Mouse (Mus musculus) left cerebral cortex, adult 2 months (tissue): ENCODE measurements at regions not wholly inside any gene's neighbourhood (a gene's known extent, or its start where the extent isn't known, plus 50 kb on each side); places are given as distances from the start of the nearest gene placed in this dataset.

Experiments used
- DNase-seq, 2 experiments: peaks; one replicate each; pipeline ENCODE4 v3.0.0; 2021 to 2022; ENCODE audit warnings: low spot score in 2 of 2, mixed read lengths in 1 of 2; ENCODE audit errors: extremely low spot score in 1 of 2
- H3K27ac ChIP-seq: fragments of 200-600 bp; 2 replicates; pipeline ENCODE4 v1.8.1; 2022
- H3K4me3 ChIP-seq: fragments of 200-600 bp; 2 replicates; pipeline ENCODE4 v1.8.1; 2022
- CTCF ChIP-seq: fragments of 200-600 bp; IDR thresholded peaks from 2 replicates; pipeline ENCODE4 v1.8.1; 2022; ENCODE audit warnings: antibody characterized with exemption, mild to moderate bottlenecking, moderate library complexity
- intact Hi-C: fragments of 180-260 bp; cut with DNase I; formaldehyde crosslinking; loops from one replicate; pipeline ENCODE4 v1.15.1; 2025

GRCm38 (mm10) chr8:92029516-92029915, 227.6 kb upstream of the Irx3 start:
- TF ChIP-seq CTCF: no peak
- no peak overlapping the region for H3K27ac ChIP-seq
- intact Hi-C loops: no loop called here
- H3K4me3 ChIP-seq: no peak overlapping the region
- no peak for DNase-seq

GRCm38 (mm10) chr8:92028308-92028707, 226.4 kb upstream of the Irx3 start:
- no peak for TF ChIP-seq CTCF
- DNase-seq: no peak
- H3K4me3 ChIP-seq: no peak overlapping the region
- intact Hi-C loops: no loop called here
- no peak overlapping the region for H3K27ac ChIP-seq

- H3K27ac ChIP-seq: no peak overlapping the region
- intact Hi-C loops: no loop called here
- H3K4me3 ChIP-seq: no peak overlapping the region
- no peak for TF ChIP-seq CTCF
- DNase-seq: no peak
These were observed 222.3 kb upstream of the Irx3 start for GRCm38 (mm10) chr8:92024133-92024532.

- Histone ChIP-seq H3K27ac (no peak overlapping the region), H3K4me3 (no peak overlapping the region)
- intact Hi-C loops: no loop called here
- no peak for DNase-seq
- TF ChIP-seq CTCF: no peak
These were observed 219.7 kb upstream of the Irx3 start for GRCm38 (mm10) chr8:92021521-92021920.

- intact Hi-C loops: no loop called here
- Histone ChIP-seq H3K27ac (no peak overlapping the region), H3K4me3 (no peak overlapping the region)
- no peak for TF ChIP-seq CTCF
- no peak for DNase-seq
These were observed 212.8 kb upstream of the Irx3 start for GRCm38 (mm10) chr8:92014704-92015103.

GRCm38 (mm10) chr8:92013183-92013582, 211.3 kb upstream of the Irx3 start:
- DNase-seq: no peak
- no peak overlapping the region for H3K4me3 ChIP-seq
- H3K27ac ChIP-seq: no peak overlapping the region
- TF ChIP-seq CTCF: peak; percentile 31
- intact Hi-C loops: no loop called here

- H3K27ac ChIP-seq: no peak overlapping the region; the same call in 1 of the 2 replicates
- DNase-seq: no peak
- intact Hi-C loops: no loop called here
- no peak overlapping the region for H3K4me3 ChIP-seq
- no peak for TF ChIP-seq CTCF
These were observed 208.5 kb upstream of the Irx3 start for GRCm38 (mm10) chr8:92010412-92010811.

- no peak for TF ChIP-seq CTCF
- intact Hi-C loops: no loop called here
- DNase-seq: no peak
- Histone ChIP-seq H3K4me3 (no peak overlapping the region), H3K27ac (no peak overlapping the region)
These were observed 207.0 kb upstream of the Irx3 start for GRCm38 (mm10) chr8:92008616-92009610.

- TF ChIP-seq CTCF: no peak
- no peak overlapping the region for H3K27ac ChIP-seq
- intact Hi-C loops: no loop called here
- DNase-seq: no peak
- no peak overlapping the region for H3K4me3 ChIP-seq
These were observed 203.2 kb upstream of the Irx3 start for GRCm38 (mm10) chr8:92005091-92005490.

- DNase-seq: no peak
- no peak overlapping the region for H3K27ac ChIP-seq
- no peak overlapping the region for H3K4me3 ChIP-seq
- intact Hi-C loops: no loop called here
- TF ChIP-seq CTCF: no peak
These were observed 202.7 kb upstream of the Irx3 start for GRCm38 (mm10) chr8:92004532-92004931.

GRCm38 (mm10) chr8:92000368-92000767, 198.5 kb upstream of the Irx3 start:
- Histone ChIP-seq H3K27ac (no peak overlapping the region), H3K4me3 (no peak overlapping the region)
- intact Hi-C loops: no loop called here
- TF ChIP-seq CTCF: no peak
- no peak for DNase-seq

GRCm38 (mm10) chr8:91999661-92000060, 197.8 kb upstream of the Irx3 start:
- Histone ChIP-seq H3K27ac (no peak overlapping the region), H3K4me3 (no peak overlapping the region)
- no peak for TF ChIP-seq CTCF
- intact Hi-C loops: no loop called here
- no peak for DNase-seq

GRCm38 (mm10) chr8:91999189-91999588, 197.3 kb upstream of the Irx3 start:
- intact Hi-C loops: no loop called here
- DNase-seq: no peak
- Histone ChIP-seq H3K4me3 (no peak overlapping the region), H3K27ac (no peak overlapping the region)
- TF ChIP-seq CTCF: no peak
